Comparison of ENCODE assay signal across 7 mouse cellular contexts in genomic region chr16:32110951-32111699, GRCm38 (mm10). TPM values are rescaled to one million over a fixed set of nuclear protein-coding genes. Genes with fewer than 3 reads are reported as not detected.
DNase-seq lines count a peak whose midpoint lies in the region.

No protein-coding gene starts in this region.

- DNase-seq in heart, postnatal 4 days = peak; percentile 29
- no peak for DNase-seq in heart, adult 8-10 months (ENCODE audit: low spot score)
- DNase-seq in urinary bladder, postnatal 14 days (ENCODE audit: low spot score) = peak; percentile 37
- no peak for DNase-seq in urinary bladder, postnatal 10 days (ENCODE audit: low spot score)
- DNase-seq in ZHBTc4 (ENCODE audit: low read depth, low spot score) = peak; percentile 59
- no peak for DNase-seq in gastrocnemius, postnatal 36 days
- no peak for DNase-seq in gastrocnemius, postnatal 10 days

- intact Hi-C loops in gastrocnemius, postnatal 36 days (cut with DNase I) = no loop called here

RNA-seq across cellular contexts. Expression of gene Cep19, which starts 11.5 kb away (rescaled TPM):
- 1 to 10 TPM; 9.8 to 9.9 TPM for total RNA-seq in heart, postnatal 4 days (2021)
- total RNA-seq in heart, adult 8-10 months (2022) = 10 to 100 TPM in 3 of 4 experiments, 1 to 10 TPM in 1; 9.1 to 12.9 (median 12.4) TPM
- total RNA-seq in gastrocnemius, postnatal 36 days (2021) = 1 to 10 TPM; 7.8 to 9.4 TPM
- 1 to 10 TPM; 6.3 to 7.3 TPM for total RNA-seq in gastrocnemius, postnatal 10 days (2021)

RNA-seq across cellular contexts. Expression of gene Pigx, which starts 11.6 kb away (rescaled TPM):
- 10 to 100 TPM; 26.2 to 29.6 TPM for total RNA-seq in heart, postnatal 4 days (2021)
- 10 to 100 TPM; 17.3 to 20.2 (median 20.0) TPM for total RNA-seq in heart, adult 8-10 months (2022)
- 10 to 100 TPM in 1 of 2 experiments, 1 to 10 TPM in 1; 8.8 to 11.6 TPM for total RNA-seq in gastrocnemius, postnatal 36 days (2021)
- 10 to 100 TPM; 15.9 to 16.1 TPM for total RNA-seq in gastrocnemius, postnatal 10 days (2021)

RNA-seq across cellular contexts. Expression of gene Pak2, which starts 32.0 kb away (rescaled TPM):
- total RNA-seq in heart, postnatal 4 days (2021) = 10 to 100 TPM; 45.7 to 46.8 TPM
- total RNA-seq in heart, adult 8-10 months (2022) = 10 to 100 TPM; 22.8 to 27.3 (median 25.2) TPM
- 10 to 100 TPM; 12.0 to 13.0 TPM for total RNA-seq in gastrocnemius, postnatal 36 days (2021)
- total RNA-seq in gastrocnemius, postnatal 10 days (2021) = 10 to 100 TPM; 22.7 to 26.7 TPM

RNA-seq across cellular contexts. Expression of gene Nrros, which starts 54.3 kb away (rescaled TPM):
- total RNA-seq in heart, postnatal 4 days (2021) = 1 to 10 TPM; 6.0 to 6.7 TPM
- total RNA-seq in heart, adult 8-10 months (2022) = 1 to 10 TPM; 3.5 to 4.6 (median 3.5) TPM
- 1 to 10 TPM; 2.0 to 2.1 TPM for total RNA-seq in gastrocnemius, postnatal 36 days (2021)
- total RNA-seq in gastrocnemius, postnatal 10 days (2021) = 1 to 10 TPM; 7.4 to 9.0 TPM

Comparison
In these comparisons a context has a peak if more than half of its experiments do, and no peak if none do; other contexts are left out.
1. DNase-seq: peak in heart, postnatal 4 days (single experiment), urinary bladder, postnatal 14 days (single experiment) and ZHBTc4 (single experiment); none in heart, adult 8-10 months (single experiment), urinary bladder, postnatal 10 days (single experiment), gastrocnemius, postnatal 36 days (0 of 2) and gastrocnemius, postnatal 10 days (single experiment).